Mouse (Mus musculus) liver, embryonic 11.5 days (tissue): ENCODE measurements around the gene Fgf22. TPM values are rescaled to one million over a fixed set of nuclear protein-coding genes. Genes with fewer than 3 reads are reported as not detected.

ENCODE experiments used
- ATAC-seq: fragments of 200-750 bp; cut with Nextera tagmentation; replicated peaks from 2 replicates; pipeline ENCODE4 v1.8.0; 2017; ENCODE audit warnings: moderate number of reproducible peaks, mild to moderate bottlenecking, moderate TSS enrichment, moderate library complexity; ENCODE audit not compliant: low FRiP score
- DNase-seq: peaks from one replicate; pipeline ENCODE4 v3.0.0-alpha.2; 2017; ENCODE audit warnings: low spot score
- H3K27ac ChIP-seq: fragments of 300-500 bp; sonication (generic); 2 replicates; pipeline ENCODE4 v1.5.1; 2014; ENCODE audit warnings: mild to moderate bottlenecking, low read depth, low read length, control low read depth
- H3K27me3 ChIP-seq: fragments of 300-500 bp; sonication (generic); replicated peaks from 2 replicates; pipeline ENCODE4 v1.6.1; 2014; ENCODE audit warnings: low read length, mixed read lengths; ENCODE audit not compliant: control insufficient read depth, insufficient read depth
- H3K36me3 ChIP-seq: fragments of 300-500 bp; sonication (generic); 2 replicates; pipeline ENCODE4 v1.6.1; 2014; ENCODE audit warnings: mild to moderate bottlenecking, low read length, moderate library complexity, mixed read lengths; ENCODE audit not compliant: control insufficient read depth, insufficient read depth
- H3K4me1 ChIP-seq: fragments of 300-500 bp; sonication (generic); replicated peaks from 2 replicates; pipeline ENCODE4 v1.6.1; 2014; ENCODE audit warnings: low read length, mixed read lengths; ENCODE audit not compliant: control insufficient read depth, insufficient read depth
- H3K4me2 ChIP-seq: fragments of 300-500 bp; sonication (generic); 2 replicates; pipeline ENCODE4 v1.6.1; 2014; ENCODE audit warnings: mild to moderate bottlenecking, control low read depth, moderate library complexity
- H3K4me3 ChIP-seq: fragments of 300-500 bp; sonication (generic); 2 replicates; pipeline ENCODE4 v1.5.1; 2014; ENCODE audit warnings: low read depth, low read length, control low read depth
- H3K9ac ChIP-seq: fragments of 300-500 bp; sonication (generic); 2 replicates; pipeline ENCODE4 v1.6.1; 2014; ENCODE audit warnings: low read depth, low read length, control low read depth
- H3K9me3 ChIP-seq: fragments of 300-500 bp; sonication (generic); 2 replicates; pipeline ENCODE4 v1.6.1; 2016; ENCODE audit warnings: low read length, inconsistent platforms, mixed read lengths; ENCODE audit not compliant: control insufficient read depth
- WGBS: fragments of 180-500 bp; shearing (Covaris S2); extraction: QIAGEN DNeasy Blood & Tissue Kit; methylation state at CpG from one replicate; pipeline ENCODE4 v1.1.7; 2014; 5-methylcytosine and 5-hydroxymethylcytosine counted together
- polyA plus RNA-seq: library from polyadenylated mRNA; unstranded; fragments of >200 nt; fragmentation: Nextera tagmentation; extraction: Ambion mirVana; gene quantifications from 2 replicates; pipeline ENCODE4 v1.2.1, GENCODE M21; 2014

The Fgf22 gene
- polyA plus RNA-seq, 1 experiment from 2014 or later = not detected

DNA sequence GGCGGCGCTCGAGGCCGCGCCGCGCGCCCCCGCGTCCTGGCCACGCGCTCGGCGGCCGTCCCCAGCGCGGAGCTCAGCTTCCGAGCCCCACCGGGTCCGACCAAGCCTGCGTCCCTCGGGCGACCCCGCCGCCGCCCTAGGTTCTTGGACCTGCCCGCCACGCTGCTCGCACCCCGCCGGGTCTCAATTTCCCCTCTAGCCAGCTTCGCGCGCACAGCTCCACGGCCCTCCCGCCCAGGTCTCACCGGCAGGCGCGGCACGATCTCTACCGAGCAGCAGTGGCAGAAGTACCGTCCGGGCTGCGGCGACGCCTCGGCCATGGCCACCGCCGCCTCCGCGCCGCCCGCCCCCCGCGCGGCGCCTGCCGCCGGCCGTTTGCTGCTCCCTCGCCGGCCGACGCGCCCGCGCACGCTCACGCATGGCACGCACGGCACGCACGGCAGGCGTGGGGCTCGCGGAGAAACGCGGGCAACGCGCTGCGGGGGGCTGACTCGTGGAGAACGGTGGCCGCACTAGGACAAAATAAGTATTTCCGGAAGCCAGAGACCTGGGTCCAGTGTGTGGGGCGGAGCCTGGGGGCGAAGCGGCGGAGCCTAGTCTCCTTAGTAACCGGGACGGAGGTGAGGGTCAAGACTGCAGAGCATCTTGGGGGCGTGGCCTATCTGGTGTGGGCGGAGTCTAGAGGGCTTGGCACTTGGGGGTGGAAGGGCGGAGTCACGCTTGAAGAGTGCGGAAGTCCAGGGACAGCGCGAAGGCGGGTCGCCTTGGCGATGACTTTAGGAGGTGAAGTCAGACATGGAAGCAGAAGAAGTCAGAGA, 11.8 kb downstream of the Fgf22 start, which contains the start of gene Rnf126:
Gene Rnf126, minus strand, starts transcription at position 445 of the 818 bp plus-strand sequence.
- H3K9me3 ChIP-seq = no peaks in the 10 kb centered on the region
- ATAC-seq = peak; percentile 93
- peak; percentile 99 for DNase-seq
- peaks cover 8% of the 10 kb centered on the region for H3K36me3 ChIP-seq
- WGBS = under 1% methylated on average over 101 of the region's 101 CpGs
- H3K9ac ChIP-seq = peak within 1 kb of the TSS; percentile 99
- peak within 1 kb of the TSS; percentile 96 for H3K4me3 ChIP-seq
- peak within 1 kb of the TSS; percentile 92 for H3K27ac ChIP-seq
- 0 out of 2 replicates have a peak, but pooled peaks cover 3% of the 10 kb centered on the region for H3K27me3 ChIP-seq
- H3K4me1 ChIP-seq = peaks cover 29% of the 10 kb centered on the region
- peak within 1 kb of the TSS; percentile 87 for H3K4me2 ChIP-seq

- ATAC-seq = peak; percentile 49
- peak overlapping the region; percentile 92 for H3K27ac ChIP-seq
- 11% methylated on average over 40 of the region's 40 CpGs for WGBS
- DNase-seq = peak; percentile 85
- 0 out of 2 replicates have a peak, but pooled peaks cover 3% of the 10 kb centered on the region for H3K27me3 ChIP-seq
- H3K9me3 ChIP-seq = no peaks in the 10 kb centered on the region; the same call in 1 of the 2 replicates
- H3K4me3 ChIP-seq = peak overlapping the region; percentile 96
- H3K36me3 ChIP-seq = no peaks in the 10 kb centered on the region; the same call in 1 of the 2 replicates
- H3K4me2 ChIP-seq = peak overlapping the region; percentile 87
- H3K9ac ChIP-seq = peak overlapping the region; percentile 47; the same call in 1 of the 2 replicates
- peaks cover 29% of the 10 kb centered on the region for H3K4me1 ChIP-seq
Measured at GRCm38 (mm10) chr10:79767372-79768244, 12.7 kb downstream of the Fgf22 start.

DNA sequence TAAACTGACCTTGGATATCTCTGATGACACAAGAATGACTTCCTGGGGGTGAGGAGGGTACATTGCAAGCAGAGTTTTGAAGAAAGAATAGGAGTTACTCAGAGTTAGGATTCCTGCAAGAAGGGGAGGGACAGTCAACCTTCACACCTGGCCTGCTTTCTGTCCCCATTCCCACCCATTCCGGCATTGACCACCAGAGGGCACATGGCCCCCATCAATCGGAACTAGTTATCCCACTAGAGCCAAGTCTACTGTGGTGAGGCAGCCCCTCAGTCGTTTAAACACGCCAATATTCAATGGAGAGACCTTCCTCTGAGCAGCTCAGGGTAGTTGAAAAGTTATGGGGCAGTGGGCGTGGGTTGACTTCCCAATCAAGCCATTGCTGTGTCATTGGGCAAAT, 13.5 kb downstream of the Fgf22 start:
- H3K27ac ChIP-seq = no peak overlapping the region
- H3K4me2 ChIP-seq = no peak overlapping the region
- no peaks in the 10 kb centered on the region; the same call in 1 of the 2 replicates for H3K9me3 ChIP-seq
- no peak overlapping the region for H3K4me3 ChIP-seq
- H3K27me3 ChIP-seq = 0 out of 2 replicates have a peak, but pooled peaks cover 3% of the 10 kb centered on the region
- no peak for ATAC-seq
- H3K36me3 ChIP-seq = no peaks in the 10 kb centered on the region; the same call in 1 of the 2 replicates
- H3K4me1 ChIP-seq = peaks cover 29% of the 10 kb centered on the region
- WGBS = 3% methylated on average over 5 of the region's 5 CpGs
- no peak overlapping the region for H3K9ac ChIP-seq
- DNase-seq = peak; percentile 81

DNA sequence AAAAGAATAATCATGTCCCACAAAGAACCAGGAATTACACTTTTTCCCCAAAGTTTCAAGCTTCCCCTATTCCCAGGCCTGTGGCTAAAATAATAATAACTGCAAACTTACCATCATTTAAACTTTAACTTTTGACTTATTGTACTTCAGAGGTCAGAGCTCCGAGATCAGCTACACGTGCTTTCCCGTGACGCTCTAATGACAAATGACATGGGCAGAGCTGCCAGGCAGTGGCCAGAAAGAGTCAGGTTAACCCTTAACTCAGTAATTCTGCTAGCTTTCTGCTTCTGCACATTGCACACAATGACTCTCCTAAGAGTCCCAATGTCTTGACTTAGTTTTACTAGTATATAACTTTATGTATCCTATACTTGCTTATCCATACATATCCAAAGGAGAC, 14.5 kb downstream of the Fgf22 start:
- peaks cover 23% of the 10 kb centered on the region for H3K4me1 ChIP-seq
- H3K27me3 ChIP-seq = 0 out of 2 replicates have a peak, but pooled peaks cover 3% of the 10 kb centered on the region
- H3K36me3 ChIP-seq = no peaks in the 10 kb centered on the region; the same call in 1 of the 2 replicates
- no peak overlapping the region for H3K4me3 ChIP-seq
- DNase-seq = no peak
- H3K4me2 ChIP-seq = no peak overlapping the region
- WGBS = 46% methylated on average over 4 of the region's 4 CpGs
- H3K9me3 ChIP-seq = no peaks in the 10 kb centered on the region; the same call in 1 of the 2 replicates
- no peak for ATAC-seq
- no peak overlapping the region for H3K9ac ChIP-seq
- H3K27ac ChIP-seq = no peak overlapping the region

GRCm38 (mm10) chr10:79772320-79772719, 17.4 kb downstream of the Fgf22 start:
- no peaks in the 10 kb centered on the region for H3K36me3 ChIP-seq
- DNase-seq (no peak), ATAC-seq (no peak)
- peaks cover 2% of the 10 kb centered on the region; the same call in 1 of the 2 replicates for H3K9me3 ChIP-seq
- H3K27ac ChIP-seq = no peak overlapping the region
- no peak overlapping the region for H3K4me3 ChIP-seq
- H3K9ac ChIP-seq = no peak overlapping the region
- WGBS = 93% methylated on average over 3 of the region's 3 CpGs
- H3K27me3 ChIP-seq = peaks cover 14% of the 10 kb centered on the region
- H3K4me1 ChIP-seq = peaks cover 14% of the 10 kb centered on the region
- no peak overlapping the region for H3K4me2 ChIP-seq

DNA sequence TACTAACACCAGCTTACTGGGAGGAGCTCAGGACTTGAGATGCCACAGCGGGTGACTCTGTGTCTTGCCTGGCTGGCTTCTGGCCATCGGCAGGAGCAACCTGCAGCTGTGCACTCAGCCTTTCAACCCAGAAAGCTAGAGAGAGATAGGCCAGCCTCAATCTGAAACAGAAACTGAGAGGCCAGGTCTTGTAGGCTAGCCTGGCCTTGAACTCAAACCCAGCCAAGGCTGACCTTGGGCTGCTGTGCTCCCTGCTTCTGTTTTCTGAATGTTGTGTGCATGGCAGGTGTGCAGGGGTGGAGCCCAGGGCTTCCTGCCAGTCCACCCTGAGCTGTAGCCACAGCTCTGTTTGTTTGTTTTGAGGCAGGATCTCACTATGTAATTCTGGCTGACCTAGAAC, 18.3 kb downstream of the Fgf22 start:
- no peak for ATAC-seq
- no peak overlapping the region for H3K4me3 ChIP-seq
- peaks cover 23% of the 10 kb centered on the region for H3K27me3 ChIP-seq
- H3K9ac ChIP-seq = no peak overlapping the region
- WGBS = 93% methylated on average over 2 of the region's 2 CpGs
- no peak for DNase-seq
- no peak overlapping the region for H3K4me2 ChIP-seq
- peaks cover 2% of the 10 kb centered on the region; the same call in 1 of the 2 replicates for H3K9me3 ChIP-seq
- H3K27ac ChIP-seq = no peak overlapping the region
- no peaks in the 10 kb centered on the region for H3K36me3 ChIP-seq
- peaks cover 14% of the 10 kb centered on the region for H3K4me1 ChIP-seq

DNA sequence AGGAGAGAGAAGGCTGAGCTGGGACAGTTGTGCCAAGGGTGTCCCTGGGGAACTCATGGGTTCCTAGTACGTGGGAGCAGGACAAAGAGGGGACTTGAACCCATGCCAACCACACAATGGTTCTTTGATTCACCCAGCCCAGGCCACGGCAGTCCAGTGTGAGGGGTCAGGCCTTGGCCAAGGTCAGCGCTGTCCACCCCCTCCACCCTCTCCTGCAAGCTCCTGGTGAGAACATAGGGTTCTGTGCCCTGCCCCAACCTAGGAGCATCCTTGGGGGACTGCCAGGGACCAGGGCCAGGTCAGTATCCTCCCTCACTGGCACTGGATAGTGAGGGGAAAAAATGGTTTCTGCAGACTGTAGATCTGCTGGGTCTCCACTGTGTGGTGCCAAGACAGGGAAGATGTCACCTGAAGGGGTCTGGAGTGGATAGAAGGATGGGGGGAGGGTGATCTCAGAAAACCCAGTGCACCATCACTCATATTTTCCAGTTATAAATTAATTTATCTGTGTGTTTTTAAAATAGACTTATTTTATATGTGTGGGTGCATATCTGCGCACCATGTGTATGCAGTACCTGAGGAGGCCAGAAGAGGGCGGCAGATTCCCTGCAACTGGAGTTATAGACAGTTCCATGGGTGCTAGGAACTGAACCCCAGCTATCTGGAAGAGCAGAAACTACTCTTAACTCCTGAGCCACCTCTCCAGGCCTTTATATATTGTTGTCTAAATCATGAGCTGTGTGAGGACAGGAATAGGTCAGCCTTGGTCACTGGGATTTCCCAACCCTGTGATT, 19.8 kb downstream of the Fgf22 start:
- Histone ChIP-seq H3K36me3 (no peaks in the 10 kb centered on the region), H3K4me1 (peaks cover 13% of the 10 kb centered on the region), H3K4me2 (no peak overlapping the region), H3K27me3 (peaks cover 37% of the 10 kb centered on the region), H3K4me3 (no peak overlapping the region), H3K27ac (no peak overlapping the region), H3K9ac (no peak overlapping the region), H3K9me3 (peaks cover 2% of the 10 kb centered on the region; the same call in 1 of the 2 replicates)
- DNase-seq = no peak
- no peak for ATAC-seq
- WGBS = 72% methylated on average over 5 of the region's 5 CpGs

DNA sequence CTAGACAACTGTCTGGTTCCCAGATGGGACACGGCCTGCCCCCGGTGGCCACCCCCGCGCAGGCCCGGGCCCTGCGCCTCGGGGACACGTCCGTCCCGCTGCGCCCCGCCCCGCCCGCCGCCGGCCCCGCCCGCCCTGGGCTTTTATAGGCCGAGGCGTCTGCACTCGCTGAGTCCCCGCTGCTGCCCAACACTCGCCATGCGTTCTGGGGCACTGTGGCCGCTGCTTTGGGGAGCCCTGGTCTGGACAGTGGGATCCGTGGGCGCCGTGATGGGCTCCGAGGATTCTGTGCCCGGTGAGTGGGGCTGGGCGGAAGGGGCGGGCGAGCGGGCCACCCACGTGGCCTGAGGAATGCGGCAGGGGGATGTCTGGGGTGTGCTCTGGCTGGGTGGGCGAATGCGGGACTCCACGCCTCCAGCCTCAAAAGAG, 22.2 kb downstream of the Fgf22 start, which contains the start of gene Fstl3:
Gene Fstl3, plus strand, starts transcription at position 170 of the 429 bp plus-strand sequence.
- H3K36me3 ChIP-seq = no peaks in the 10 kb centered on the region
- peak within 1 kb of the TSS; percentile 55 for H3K9ac ChIP-seq
- DNase-seq (no peak), ATAC-seq (no peak)
- peak within 1 kb of the TSS; percentile 73 for H3K4me2 ChIP-seq
- peaks cover 20% of the 10 kb centered on the region for H3K4me1 ChIP-seq
- no peak within 1 kb of the TSS for H3K27ac ChIP-seq
- peaks cover 2% of the 10 kb centered on the region; the same call in 1 of the 2 replicates for H3K9me3 ChIP-seq
- H3K4me3 ChIP-seq = peak within 1 kb of the TSS; percentile 51
- H3K27me3 ChIP-seq = peaks cover 41% of the 10 kb centered on the region
- WGBS = 3% methylated on average over 39 of the region's 39 CpGs
